Mouse (Mus musculus) ES-E14 (cell line): ENCODE measurements around the gene Rps6kl1. TPM values are rescaled to one million over a fixed set of nuclear protein-coding genes. Genes with fewer than 3 reads are reported as not detected.

ENCODE experiments used
- DNase-seq: peaks from one replicate; pipeline ENCODE4 v3.0.0-alpha.2; 2013; ENCODE audit warnings: low read depth, low spot score
- H3K27ac ChIP-seq: 2 replicates; pipeline ENCODE4 v1.5.1; 2012; ENCODE audit warnings: low read depth, mild to moderate bottlenecking, low read length, moderate library complexity, mixed read lengths; ENCODE audit not compliant: poor library complexity, insufficient read depth, severe bottlenecking
- H3K36me3 ChIP-seq: 2 replicates; pipeline ENCODE4 v1.6.1; 2012; ENCODE audit warnings: mild to moderate bottlenecking, low read length, moderate library complexity, mixed read lengths; ENCODE audit not compliant: control insufficient read depth, poor library complexity, insufficient read depth, severe bottlenecking
- H3K4me1 ChIP-seq, 2 experiments: fragments of 150-350 bp in 1 of 2; sonication (generic) in 1 of 2; 2 replicates each; pipeline ENCODE4 v1.6.1; 2012; ENCODE audit warnings: low read length in 2 of 2, mild to moderate bottlenecking in 1 of 2, mixed read lengths in 1 of 2; ENCODE audit not compliant: control insufficient read depth in 2 of 2, insufficient read depth in 2 of 2, poor library complexity in 1 of 2
- H3K4me3 ChIP-seq, 2 experiments: fragments of 150-350 bp in 1 of 2; sonication (generic) in 1 of 2; 2 replicates each; pipeline ENCODE4 v1.5.1; 2012; ENCODE audit warnings: low read length in 2 of 2, low read depth in 1 of 2, mild to moderate bottlenecking in 1 of 2, mixed read lengths in 1 of 2; ENCODE audit not compliant: insufficient read depth in 1 of 2, poor library complexity in 1 of 2, severe bottlenecking in 1 of 2
- H3K9ac ChIP-seq: 2 replicates; pipeline ENCODE4 v1.6.1; 2012; ENCODE audit warnings: low read depth, mild to moderate bottlenecking, low read length, mixed read lengths; ENCODE audit not compliant: poor library complexity, insufficient read depth, severe bottlenecking
- H3K9me3 ChIP-seq: fragments of 150-350 bp; sonication (generic); 2 replicates; pipeline ENCODE4 v1.6.1; 2012; ENCODE audit warnings: low read depth, mild to moderate bottlenecking, low read length; ENCODE audit not compliant: control insufficient read depth, insufficient read depth
- CHD2 ChIP-seq: IDR thresholded peaks from 2 replicates; pipeline ENCODE4 v1.6.1; 2014; ENCODE audit warnings: mild to moderate bottlenecking, low read depth, low read length, inconsistent platforms
- HCFC1 ChIP-seq: IDR thresholded peaks from 2 replicates; pipeline ENCODE4 v1.6.1; 2012; ENCODE audit warnings: low read length, inconsistent platforms, borderline replicate concordance; ENCODE audit not compliant: insufficient read depth
- MAFK ChIP-seq: IDR thresholded peaks from 2 replicates; pipeline ENCODE4 v1.6.1; 2014; ENCODE audit warnings: mild to moderate bottlenecking, low read depth, low read length, inconsistent platforms; ENCODE audit not compliant: insufficient read depth
- ZC3H11A ChIP-seq: IDR thresholded peaks from 2 replicates; pipeline ENCODE4 v1.6.1; 2012; ENCODE audit warnings: low read depth, mild to moderate bottlenecking, inconsistent platforms, low read length, borderline replicate concordance
- ZNF384 ChIP-seq: IDR thresholded peaks from 2 replicates; pipeline ENCODE4 v1.6.1; 2012; ENCODE audit warnings: low read depth, low read length, inconsistent platforms
- in situ Hi-C, 2 experiments: fragments of 600-800 bp; cut with MboI; formaldehyde crosslinking; loops; one replicate each; pipeline ENCODE4 v1.15.1; 2025; ENCODE audit warnings: low sequenced_read_pairs in 2 of 2, inconsistent platforms in 1 of 2; ENCODE audit not compliant: unreplicated experiment in 2 of 2
- total RNA-seq: library from RNA; depleted of rRNA; stranded (reverse); fragments of 300-350 nt; gene quantifications from 2 replicates; pipeline ENCODE4 v1.2.3, GENCODE M21; 2012

The Rps6kl1 gene
- total RNA-seq, 1 experiment = 4.0 TPM

GRCm38 (mm10) chr12:85142803-85143202 lies 8.3 kb downstream of the Rps6kl1 start:
- no peak overlapping the region for H3K27ac ChIP-seq
- peaks cover 3% of the 10 kb centered on the region; the same call in 1 of the 2 replicates for H3K36me3 ChIP-seq
- DNase-seq = peak; percentile 86
- H3K9ac ChIP-seq = no peak overlapping the region
- H3K4me3 ChIP-seq = no peak overlapping the region
- in situ Hi-C loops = no loop called here
- peaks cover 2 to 20% of the 10 kb centered on the region in 2 experiments; a peak in 3 of 4 replicates for H3K4me1 ChIP-seq
- TF ChIP-seq HCFC1 (no peak), ZC3H11A (peak; percentile 44; the same call in 1 of the 2 replicates)
- H3K9me3 ChIP-seq = no peaks in the 10 kb centered on the region

GRCm38 (mm10) chr12:85141096-85141495 lies 10.0 kb downstream of the Rps6kl1 start:
- Histone ChIP-seq H3K36me3 (peaks cover 4% of the 10 kb centered on the region; the same call in 1 of the 2 replicates), H3K4me3 (peak overlapping the region in 1 of 2 experiments; percentile 59; a peak in 1 of 4 replicates), H3K9me3 (no peaks in the 10 kb centered on the region), H3K9ac (no peak overlapping the region), H3K4me1 (peaks cover 2 to 18% of the 10 kb centered on the region in 2 experiments; a peak in 3 of 4 replicates), H3K27ac (peak overlapping the region; percentile 1; the same call in 1 of the 2 replicates)
- DNase-seq = no peak
- TF ChIP-seq CHD2 (no peak), ZNF384 (no peak), HCFC1 (no peak), MAFK (no peak), ZC3H11A (no peak)
- in situ Hi-C loops = no loop called here

DNA sequence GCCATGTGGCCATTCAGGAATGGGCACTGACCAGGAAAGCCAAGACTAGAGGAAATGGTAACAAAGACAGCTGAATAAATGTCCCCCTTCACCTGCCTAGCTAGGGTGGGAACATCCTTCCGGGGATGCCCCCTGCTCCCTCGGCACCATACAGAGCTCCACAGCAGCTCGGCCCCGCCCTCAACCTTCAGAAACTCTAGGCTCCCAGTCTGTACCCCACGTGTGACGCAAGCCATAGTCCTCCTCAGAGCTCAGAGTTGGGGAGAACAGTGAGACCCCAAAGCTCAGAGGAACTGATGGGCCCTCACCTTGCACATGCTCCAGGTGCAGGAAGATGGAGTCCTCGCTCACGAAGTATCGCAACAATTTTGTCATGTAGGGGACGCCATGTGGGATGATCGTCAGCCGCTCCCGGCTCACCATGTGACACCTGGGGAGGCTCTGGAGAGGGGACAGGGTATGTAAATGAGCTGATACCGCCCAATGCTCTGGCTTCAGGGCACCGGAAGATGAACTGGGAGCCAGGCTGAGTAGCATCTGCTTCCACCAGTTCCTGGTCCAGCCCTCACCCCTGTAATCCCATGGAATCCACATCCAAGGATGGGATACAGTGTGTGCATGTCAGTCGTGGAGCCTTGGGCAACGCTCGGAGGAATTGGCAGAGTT lies 10.9 kb downstream of the Rps6kl1 start:
- Histone ChIP-seq H3K4me3 (peak overlapping the region; percentile 33 to 59; a peak in 3 of 4 replicates), H3K9ac (peak overlapping the region; percentile 64), H3K9me3 (no peaks in the 10 kb centered on the region), H3K36me3 (peaks cover 12% of the 10 kb centered on the region), H3K4me1 (peaks cover 2 to 15% of the 10 kb centered on the region in 2 experiments; a peak in 3 of 4 replicates), H3K27ac (peak overlapping the region; percentile 1; the same call in 1 of the 2 replicates)
- no peak for DNase-seq
- in situ Hi-C loops = no loop called here
- TF ChIP-seq ZNF384 (no peak), MAFK (no peak), HCFC1 (no peak)

GRCm38 (mm10) chr12:85136627-85137026 lies 14.4 kb downstream of the Rps6kl1 start:
- peaks cover 41% of the 10 kb centered on the region for H3K36me3 ChIP-seq
- H3K9ac ChIP-seq = no peak overlapping the region
- H3K4me3 ChIP-seq = no peak overlapping the region
- H3K9me3 ChIP-seq = no peaks in the 10 kb centered on the region
- no peak overlapping the region for H3K27ac ChIP-seq
- DNase-seq = no peak
- TF ChIP-seq ZNF384 = no peak
- TF ChIP-seq CHD2 = no peak
- no peak for TF ChIP-seq HCFC1
- no peak for TF ChIP-seq MAFK
- no peak for TF ChIP-seq ZC3H11A
- in situ Hi-C loops = no loop called here
- peaks cover under 1 to 12% of the 10 kb centered on the region in 2 experiments; a peak in 3 of 4 replicates for H3K4me1 ChIP-seq
